Mouse (Mus musculus): Measurements from ENCODE around the gene Ebp. TPM values are rescaled to one million over a fixed set of nuclear protein-coding genes. Genes with fewer than 3 reads are reported as not detected.

The Ebp gene
- polyA plus RNA-seq (2012; rRNA removed), result 30.5 and 33.0 TPM in 2 replicates

DNA sequence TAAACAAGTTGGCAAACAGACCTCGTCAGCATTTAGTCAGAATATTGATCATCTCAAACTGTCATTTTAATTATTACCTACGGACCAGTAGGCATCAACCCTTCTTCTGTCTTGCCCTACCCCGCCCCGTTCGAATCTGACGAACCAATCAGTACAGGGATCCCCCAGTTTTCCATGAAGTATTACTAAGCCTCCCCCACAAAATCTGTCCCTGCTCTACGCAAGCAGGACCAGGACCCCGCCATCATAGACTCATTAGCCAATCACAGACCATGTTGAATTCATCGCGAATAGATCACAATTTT lies at the start of gene Ebp:
Gene Ebp, minus strand, starts transcription at position 94 of the 305 bp plus-strand sequence.
- DNase-seq (ENCODE audit: low spot score), result no peak

- no peak for DNase-seq (ENCODE audit: low spot score)
Measured at GRCm38 (mm10) chrX:8238804-8239395, 45.6 kb upstream of the Ebp start.

GRCm38 (mm10) chrX:8236704-8237103 lies 43.4 kb upstream of the Ebp start:
- DNase-seq (ENCODE audit: low spot score), result no peak

DNA sequence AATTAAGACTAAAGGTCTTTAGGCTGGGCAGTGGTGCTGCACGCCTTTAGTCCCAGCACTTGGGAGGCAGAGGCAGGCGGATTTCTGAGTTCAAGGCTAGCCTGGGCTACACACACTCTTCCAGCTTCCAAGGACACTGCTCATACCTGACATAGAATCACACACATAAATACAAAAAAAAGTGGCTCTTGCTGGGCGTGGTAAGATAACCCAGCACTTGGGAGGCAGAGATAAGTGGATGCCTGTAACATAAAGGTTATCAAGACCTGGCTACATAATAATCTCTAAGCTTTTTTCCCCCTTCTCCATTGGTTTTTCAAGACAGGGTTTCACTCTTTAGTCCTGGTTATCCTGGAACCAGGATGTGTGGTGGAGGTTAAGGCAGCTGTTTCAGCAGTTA lies 40.3 kb upstream of the Ebp start:
- DNase-seq (ENCODE audit: low spot score), result no peak

GRCm38 (mm10) chrX:8230272-8230671 lies 37.0 kb upstream of the Ebp start:
- no peak for DNase-seq (ENCODE audit: low spot score)

DNA sequence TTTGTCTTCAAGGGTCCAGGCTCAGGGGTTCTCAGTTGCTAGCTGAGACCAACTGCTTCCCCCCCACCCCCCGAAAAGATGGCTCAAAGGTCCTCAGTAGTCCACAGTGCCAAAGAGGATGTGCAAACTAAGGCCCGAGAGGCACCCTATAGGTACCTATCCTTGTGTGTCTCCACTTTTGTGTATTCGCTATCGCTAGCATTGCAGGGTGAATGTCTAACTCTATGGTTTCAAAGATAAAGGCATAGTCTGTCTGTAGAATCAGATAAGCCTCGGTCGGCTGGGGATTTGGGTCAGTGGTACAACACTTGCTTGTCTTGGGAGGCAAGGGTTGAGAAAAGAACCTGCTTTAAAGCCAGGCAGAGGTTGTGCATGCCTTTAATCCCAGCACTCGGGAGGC lies 30.2 kb upstream of the Ebp start:
- no peak for DNase-seq (ENCODE audit: low spot score)

DNA sequence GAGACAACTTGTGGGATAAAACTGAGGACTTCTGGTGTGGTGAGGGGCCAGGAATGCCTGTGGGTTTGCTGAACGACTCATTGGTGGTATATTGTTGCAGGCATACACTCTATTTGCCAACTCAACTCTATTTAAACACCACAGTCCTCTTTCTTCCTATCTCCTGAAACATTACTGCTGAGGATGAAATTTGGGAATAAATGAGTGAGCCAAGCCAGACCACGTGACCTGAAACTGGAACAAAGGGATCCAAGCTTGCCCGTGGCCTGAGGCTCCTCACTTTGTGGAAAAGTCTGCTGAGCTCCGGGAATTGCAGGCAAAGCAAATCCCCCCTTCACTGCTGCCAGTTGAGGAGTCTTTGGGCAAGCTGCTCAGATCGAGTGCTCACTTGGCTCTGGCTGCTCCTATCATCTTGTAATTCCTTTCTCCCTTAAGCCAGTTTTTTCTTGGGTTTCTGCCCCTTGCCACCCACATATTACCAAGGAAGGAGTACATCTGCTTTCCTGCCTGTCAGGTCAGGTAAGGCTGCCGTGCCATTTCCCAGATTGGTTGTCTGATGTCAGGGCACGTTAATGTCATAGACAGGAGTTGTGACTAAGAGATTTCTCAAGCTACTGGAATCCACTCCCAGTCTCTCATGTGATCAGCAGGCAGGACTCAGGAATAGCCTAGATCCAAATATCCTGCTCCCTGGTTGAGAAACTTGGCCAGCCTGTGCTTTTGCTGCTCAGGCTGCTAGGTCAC lies 29.5 kb upstream of the Ebp start:
- DNase-seq (ENCODE audit: low spot score), result no peak

- no peak for DNase-seq (ENCODE audit: low spot score)
Measured at GRCm38 (mm10) chrX:8222296-8222677, 29.0 kb upstream of the Ebp start.

DNA sequence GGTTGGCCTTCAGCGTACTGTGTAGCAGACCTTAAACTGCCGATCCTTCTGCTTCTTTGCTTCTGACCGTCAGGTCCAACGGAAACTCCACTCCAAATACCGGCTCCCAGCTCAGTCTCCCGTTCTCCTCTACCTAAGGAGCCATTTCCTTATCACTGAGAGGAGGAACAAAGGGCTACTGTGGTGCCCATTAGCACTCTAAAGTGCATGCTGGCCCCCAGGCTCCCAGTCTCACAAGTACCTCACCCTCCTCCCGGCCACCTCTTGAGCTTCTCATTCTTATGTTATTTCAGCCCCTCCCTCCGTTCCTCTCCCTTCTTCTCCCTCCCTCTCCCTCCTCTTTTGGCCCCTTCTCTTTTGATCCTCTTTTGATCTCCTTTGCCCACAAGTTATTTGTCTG lies 26.3 kb upstream of the Ebp start:
- no peak for DNase-seq (ENCODE audit: low spot score)

DNA sequence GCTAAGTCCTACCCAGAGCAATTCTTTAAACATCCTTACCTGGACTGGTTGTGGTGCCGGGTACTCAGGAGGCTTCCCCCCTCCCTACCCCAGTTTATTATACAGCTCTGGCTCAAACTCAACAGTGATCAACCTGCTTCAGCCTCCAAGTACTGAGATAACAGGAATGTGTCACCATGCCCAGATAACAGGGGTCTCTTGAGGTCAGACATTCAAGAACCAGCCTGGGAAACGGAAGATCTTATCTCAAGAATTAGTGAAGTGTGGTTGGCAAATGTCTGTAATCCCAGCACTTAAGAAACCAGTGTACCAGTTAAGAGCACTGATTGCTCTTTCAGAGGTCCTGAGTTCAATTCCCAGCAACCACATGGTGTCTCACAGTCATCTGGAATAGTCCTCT lies 24.8 kb upstream of the Ebp start:
- no peak for DNase-seq (ENCODE audit: low spot score)

DNA sequence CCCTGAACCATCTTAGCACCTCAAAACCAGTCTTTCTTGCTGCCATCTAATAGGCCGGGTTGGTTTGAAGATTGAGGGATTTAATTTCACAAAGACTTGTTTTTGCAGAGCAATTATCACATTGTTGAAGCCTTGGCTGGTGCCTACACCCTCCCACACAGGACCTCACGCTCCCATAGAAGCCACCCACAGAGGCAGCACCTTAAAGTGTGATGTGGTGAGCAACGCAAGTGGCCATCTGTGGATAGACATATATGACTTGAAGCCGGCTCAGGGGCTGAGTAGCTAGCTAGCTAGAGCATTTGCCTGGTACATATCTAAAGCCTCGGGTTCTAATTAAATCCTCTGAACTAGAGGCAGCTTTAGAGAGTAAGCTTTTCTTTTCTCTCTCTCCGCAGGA lies 24.1 kb upstream of the Ebp start:
- DNase-seq (ENCODE audit: low spot score), result no peak

GRCm38 (mm10) chrX:8211490-8212207 lies 18.3 kb upstream of the Ebp start:
- no peak for DNase-seq (ENCODE audit: low spot score)

DNA sequence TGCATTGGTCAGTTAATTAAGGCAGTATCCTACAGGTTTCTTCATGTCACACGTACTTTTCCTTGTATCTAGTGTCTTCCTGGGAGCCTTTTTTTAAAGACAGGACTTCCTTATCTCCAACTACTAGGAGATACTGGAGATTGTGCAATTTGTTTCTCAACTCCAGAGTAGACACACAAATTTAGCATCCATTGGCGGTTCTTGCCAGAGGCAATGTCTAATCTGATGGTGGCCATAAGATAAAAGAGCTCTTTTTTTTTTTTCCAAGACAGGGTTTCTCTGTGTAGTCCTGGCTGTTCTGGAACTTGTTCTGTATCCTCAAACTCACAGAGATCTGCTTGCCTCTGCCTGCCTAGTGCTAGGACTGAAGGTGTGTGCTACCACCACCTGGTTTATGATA lies 16.4 kb upstream of the Ebp start:
- DNase-seq (ENCODE audit: low spot score), result no peak

GRCm38 (mm10) chrX:8207224-8207623 lies 13.9 kb upstream of the Ebp start:
- no peak for DNase-seq (ENCODE audit: low spot score)

DNA sequence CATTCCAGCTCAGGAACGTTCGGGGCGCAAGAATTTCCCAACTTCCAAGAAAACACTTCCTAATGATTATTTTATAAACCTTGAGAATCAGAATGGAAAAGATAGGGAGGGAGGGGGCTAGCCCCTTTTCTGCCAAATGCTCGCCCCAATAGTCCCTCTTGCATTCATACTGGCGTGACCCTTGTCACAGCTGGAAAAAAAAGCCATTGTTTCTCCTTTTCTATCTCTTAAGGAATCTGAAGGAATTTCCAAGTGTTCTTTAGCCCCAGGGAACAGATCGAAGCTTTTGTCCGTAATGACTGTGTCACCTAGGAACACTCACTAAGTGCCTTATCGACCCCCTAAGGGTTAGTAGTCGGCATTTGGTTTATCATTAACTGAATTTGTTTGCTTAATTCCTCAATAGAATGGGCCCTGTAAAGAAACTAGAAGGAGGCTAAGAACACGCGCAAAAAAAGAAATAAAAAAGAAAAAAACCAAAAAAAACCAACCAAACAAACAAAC lies 13.4 kb upstream of the Ebp start:
- DNase-seq (ENCODE audit: low spot score), result no peak

GRCm38 (mm10) chrX:8206015-8206693 lies 12.8 kb upstream of the Ebp start, which contains the start of gene Porcn:
Gene Porcn (minus strand): TSS chrX:8206525.
- peak; percentile 61 for DNase-seq (ENCODE audit: low spot score)

DNA sequence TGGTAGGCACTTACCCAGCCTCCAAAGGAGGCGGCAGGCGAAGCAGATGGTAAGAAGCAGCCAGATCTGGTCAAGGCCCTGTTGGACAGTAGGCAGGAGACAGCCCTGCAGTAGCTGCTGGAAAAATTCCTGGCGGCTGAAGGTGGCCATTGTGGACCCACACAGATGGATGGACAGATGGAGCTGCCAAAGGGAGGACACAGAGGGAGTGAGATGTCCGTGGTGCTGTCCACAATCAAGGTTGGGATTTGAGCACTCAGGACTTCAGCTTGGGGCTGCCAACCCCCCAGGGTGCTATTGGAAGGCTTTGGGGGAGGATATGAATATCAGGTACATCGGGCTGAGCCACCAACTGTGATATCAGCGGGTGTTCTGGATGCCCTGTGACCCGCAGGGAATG lies 12.2 kb upstream of the Ebp start:
- no peak for DNase-seq (ENCODE audit: low spot score)

DNA sequence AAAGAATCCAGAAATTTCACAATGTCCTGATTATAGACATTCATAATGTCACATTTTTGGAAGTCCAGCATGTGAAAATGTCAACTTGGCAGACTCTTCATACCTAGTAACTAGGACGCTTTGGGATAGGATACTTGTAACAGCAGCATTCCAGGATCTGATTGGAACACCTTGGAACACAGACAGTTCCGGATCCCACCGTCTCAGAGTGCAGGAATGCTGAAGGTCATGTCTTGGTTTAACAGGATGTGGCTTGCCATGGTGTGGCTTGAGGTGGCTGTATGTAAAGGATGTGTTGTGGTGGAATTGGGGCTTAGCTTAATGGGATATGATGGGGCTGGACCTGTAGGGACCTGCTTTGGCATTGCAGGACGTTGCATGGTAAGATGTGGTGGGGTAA lies 11.8 kb upstream of the Ebp start:
- DNase-seq (ENCODE audit: low spot score), result no peak

DNA sequence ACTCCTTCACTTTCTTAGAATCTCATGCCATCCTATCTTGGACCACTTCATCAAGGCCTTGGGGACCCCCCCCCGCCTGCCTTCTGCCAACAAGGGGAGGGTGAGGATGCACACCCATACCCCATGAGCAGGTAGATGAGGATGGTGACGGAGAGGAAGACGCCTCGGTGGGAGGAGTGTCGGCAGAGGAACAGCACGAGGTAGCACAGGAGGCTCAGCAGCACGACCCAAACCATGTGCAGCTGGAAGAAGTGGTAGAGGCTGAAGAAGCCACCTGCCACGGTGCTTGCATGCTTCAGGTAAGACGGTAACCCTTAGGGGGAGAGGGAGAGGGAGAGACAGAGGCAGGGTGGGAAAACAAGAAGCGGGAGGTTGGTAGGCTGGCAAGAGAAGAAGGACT lies 10.8 kb upstream of the Ebp start:
- DNase-seq (ENCODE audit: low spot score), result no peak

DNA sequence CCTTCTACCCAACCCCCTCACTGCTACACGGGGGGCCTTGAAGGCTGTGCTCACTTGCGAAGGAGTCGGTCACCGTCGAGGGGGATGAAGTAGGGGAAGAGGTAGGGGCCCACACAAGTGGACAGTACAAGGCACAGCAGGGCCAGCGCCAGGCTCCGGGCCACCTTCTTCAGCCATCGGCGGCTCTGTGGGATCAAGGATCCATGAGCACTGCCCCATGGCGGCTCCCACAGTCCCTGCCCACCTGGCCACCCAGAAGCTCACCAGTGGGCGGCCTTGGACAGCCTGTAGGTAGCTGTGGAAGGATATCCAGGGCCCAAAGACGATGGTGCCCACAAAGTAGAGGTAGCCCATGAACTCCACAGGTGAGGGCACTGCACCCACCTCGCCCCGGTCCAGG lies 9.8 kb upstream of the Ebp start:
- DNase-seq (ENCODE audit: low spot score), result no peak

- DNase-seq (ENCODE audit: low spot score), result peak; percentile 49
Measured at GRCm38 (mm10) chrX:8192640-8193418, 483 bp downstream of the Ebp start.

All from urinary bladder, adult 2 months (tissue).